Mouse (Mus musculus) cerebellum, postnatal 10 days (tissue): ENCODE results near the gene Rusc1.
A peak's percentile ranks its signal among the peaks of the same experiment; 100 is the strongest.
"Not testable (repeated sequence)": the region's sequence is repeated elsewhere in the genome, so short reads cannot be mapped to it uniquely, and the experiment has no call there.

Experiments used
- DNase-seq, 2 experiments: peaks; one replicate each; pipeline ENCODE4 v3.0.0; 2021; ENCODE audit warnings: mixed read lengths in 2 of 2

Gene Rusc1

DNA sequence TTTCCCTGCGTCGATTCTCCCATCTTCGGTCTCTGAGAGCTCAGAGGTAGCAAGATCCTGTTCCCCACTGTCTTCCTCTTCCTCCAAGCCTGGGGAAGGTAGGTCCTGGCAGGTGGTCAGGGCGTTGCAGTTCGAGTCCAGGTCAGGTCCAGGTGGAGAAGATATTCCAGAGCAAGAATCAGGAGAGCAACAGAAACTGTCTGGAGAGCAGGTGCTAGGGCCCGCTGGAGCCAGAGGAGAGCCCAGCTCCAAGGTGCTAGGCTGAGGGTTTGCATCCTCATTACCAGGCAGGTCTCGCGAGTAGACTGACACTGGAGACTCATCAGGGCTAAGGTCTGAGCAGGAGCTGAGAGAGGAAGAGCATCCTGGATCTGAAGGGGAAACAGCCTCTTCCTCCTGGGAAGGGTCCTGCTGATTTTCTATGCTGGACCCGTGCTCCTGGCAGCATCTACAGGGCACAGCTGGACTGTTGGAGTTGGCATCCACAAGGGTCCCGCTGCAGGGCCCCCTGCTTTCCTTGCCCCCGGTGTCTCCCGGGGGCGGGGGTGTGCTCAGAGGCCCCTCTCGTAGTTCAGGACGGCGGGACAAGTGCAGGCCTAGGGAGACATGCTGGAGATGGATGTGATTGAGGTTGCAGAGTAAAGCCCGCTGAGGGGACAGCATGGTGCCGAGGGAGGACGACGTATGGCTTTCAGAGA, 1.2 kb downstream of the Rusc1 start:
- DNase-seq, result peak; percentile 46 to 50

DNA sequence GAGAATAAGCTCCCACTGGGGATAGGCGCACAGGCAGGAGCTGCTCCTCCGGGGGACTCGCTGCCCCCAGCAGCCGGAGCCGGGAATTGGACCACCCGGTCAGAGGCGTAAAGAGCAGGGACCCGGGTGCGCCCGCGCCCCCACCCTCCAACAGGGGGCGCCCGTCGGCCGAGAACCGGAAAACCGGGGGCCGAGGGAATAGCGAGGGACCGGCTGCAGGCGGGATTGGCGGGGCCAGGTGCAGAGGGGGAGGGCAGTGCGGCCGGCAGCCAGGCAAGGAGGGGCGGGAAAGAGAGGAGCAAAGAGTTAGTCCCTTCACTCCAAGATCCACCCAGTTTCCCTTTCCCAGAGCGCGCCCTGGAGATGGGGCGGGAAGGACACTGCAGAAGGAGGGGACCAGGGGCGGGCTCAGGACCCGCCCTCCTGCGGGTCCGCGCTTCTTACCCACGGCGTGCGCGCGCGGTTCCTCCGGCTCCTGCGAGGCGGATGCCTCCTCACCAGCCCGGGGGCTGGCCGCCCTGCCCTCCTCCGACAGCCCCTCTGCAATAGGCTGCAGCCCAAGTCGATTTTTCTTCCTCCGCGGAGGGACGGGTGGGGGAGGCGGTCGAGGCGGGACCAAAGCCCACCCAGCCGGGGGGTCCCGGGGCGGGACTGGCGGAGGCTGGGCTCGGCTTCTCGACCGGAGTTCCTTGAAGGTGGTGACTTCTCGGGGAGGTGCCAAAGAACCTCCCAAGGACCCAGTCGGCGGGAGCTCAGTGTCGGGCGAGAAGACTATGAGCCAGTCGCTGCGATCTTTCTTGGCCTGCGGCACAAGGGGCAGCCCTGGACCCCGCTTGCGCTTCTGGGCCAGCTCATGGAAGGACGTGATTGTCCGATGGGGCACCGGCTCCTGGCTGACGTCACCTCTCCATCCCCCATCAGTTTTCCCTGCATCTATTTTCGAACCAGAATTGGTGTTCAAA, 2.1 kb downstream of the Rusc1 start:
- DNase-seq, result peak; percentile 92 to 93

DNA sequence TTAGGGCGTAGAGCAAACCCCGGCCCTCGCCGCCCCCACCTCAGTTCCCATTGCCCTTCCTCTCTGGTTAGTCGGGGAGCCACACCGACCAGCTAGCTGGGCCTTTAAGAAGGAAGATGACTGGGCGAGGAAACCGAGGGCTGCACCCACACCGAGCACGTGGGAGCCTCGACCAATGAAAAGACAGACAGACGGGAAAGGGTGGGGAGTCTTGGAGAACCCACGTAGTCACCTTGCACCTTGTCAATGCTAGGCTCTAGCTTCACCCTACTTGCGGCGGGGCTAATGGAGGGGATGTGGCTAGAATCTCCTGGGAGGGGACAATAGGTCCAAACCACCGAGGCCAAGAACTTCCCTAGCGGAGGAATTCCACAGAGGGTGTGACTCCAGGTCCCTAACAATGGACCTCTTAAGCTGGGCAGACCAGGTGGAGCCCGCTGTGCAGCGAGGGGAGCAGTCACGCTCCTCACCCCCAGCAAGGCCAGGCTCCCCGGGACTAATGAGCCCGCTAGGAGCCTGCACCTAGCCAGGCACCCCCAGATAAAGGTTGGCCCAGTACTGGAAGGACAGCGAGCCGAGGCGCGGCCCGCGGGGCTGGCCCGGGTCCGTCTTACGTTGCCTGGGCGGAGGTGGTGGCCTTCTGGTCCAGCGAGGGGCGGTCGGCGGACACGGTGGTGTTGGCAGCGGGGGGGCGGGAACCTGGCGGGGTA, 3.1 kb downstream of the Rusc1 start:
- DNase-seq, result peak; percentile 87 to 88

DNA sequence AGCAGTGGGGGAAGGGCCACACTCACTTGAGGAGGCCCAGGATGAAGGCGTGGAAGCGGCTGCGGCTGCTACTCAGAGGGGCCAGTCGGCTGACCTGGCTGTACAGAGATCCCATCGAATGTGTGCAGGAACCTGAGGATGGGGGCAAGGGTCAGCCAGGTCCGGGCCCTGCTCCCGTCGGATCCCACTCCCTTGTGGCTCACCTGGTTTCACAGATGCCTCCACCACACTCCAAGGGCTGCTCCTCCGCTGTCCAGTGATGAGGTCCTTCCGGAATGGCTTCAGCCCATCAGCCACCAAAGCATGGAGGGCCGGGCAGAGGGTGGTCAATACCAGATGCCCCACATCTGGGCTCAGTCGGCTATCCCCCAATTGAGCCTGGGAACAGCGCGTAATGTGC, 4.1 kb downstream of the Rusc1 start:
- peak in 1 of 2 experiments; percentile 16 for DNase-seq

DNA sequence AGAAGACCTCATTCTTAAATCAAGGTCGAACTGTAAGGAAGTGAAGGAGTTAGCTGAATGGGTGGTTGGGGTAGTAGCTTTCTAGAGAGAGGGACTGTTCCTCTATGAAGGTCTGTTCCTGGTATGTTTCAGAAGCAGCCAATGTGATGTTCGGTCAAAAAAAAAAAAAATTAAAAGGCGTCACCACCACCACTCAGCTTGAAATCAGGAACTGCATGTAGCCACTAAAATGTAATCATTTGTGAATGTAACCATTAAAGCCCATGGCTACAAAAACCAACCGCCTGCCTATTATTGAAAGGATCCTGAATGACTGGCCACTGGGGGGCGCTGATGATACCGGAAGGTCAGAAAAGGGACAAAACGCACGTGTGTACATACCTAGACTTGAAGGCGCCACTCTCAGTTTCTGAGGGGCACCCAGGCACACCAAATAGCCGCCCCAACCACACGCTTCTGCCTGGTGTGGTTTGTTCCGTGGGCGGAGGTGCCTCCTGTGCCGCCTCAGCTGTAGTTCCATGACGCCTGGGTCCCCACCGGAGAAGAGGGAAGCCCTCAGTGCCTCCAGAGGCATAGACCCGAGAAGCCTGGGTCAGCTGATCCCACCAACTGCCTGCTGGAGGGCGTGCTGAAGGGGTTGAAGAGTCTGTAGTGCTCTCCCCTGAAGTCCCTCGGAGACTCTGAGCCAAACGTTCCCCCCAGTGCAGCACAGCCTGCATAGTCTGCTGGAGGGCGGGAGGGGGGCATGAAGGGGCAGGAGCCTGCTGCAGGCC, 5.6 kb downstream of the Rusc1 start:
- peak; percentile 93 to 97 for DNase-seq

DNA sequence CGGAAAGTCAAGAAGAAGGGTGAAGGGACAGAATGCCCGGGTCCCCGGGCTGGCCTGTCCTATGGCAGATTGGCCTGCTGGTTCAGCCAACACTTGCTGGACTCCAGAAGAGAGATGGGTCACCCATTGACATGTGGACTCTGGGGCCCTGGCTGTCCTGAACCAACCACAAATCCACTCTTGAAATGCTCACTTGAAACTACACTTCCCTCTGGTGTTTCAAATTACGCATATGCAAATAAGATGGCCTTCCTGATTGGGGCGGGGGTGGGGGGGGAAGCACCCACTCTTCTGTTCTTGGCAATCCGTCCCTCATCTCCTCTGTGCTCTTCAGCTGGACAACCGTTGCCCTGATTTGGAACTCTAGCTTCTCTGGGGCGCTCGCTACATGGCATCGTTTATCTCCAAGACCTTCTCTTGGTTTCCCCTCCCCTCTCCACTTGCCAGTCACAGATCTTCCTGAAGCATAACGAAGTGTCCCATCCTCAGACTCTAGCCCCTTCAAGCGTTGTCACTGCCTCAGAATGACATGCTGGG, 8.4 kb downstream of the Rusc1 start:
- no peak for DNase-seq

DNA sequence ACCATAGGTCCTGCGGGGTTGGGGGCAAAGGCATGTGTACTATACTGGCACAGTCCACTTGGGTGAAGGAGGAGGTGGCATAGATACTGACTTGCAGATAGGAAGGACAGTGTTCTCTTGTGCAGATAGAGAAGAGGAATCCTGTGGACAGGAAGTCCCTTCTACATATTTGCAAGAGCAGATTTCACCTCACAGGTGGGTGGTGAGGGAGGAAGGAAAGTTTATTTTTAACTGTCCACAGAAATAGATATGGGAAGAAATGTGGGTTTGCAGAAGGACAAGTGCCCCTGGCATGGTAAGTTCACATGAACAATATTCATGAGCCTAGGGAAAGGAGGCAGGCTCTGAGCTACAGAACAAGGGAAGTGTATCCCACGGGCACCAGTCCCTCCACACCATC, 9.0 kb downstream of the Rusc1 start:
- DNase-seq, result no peak

DNA sequence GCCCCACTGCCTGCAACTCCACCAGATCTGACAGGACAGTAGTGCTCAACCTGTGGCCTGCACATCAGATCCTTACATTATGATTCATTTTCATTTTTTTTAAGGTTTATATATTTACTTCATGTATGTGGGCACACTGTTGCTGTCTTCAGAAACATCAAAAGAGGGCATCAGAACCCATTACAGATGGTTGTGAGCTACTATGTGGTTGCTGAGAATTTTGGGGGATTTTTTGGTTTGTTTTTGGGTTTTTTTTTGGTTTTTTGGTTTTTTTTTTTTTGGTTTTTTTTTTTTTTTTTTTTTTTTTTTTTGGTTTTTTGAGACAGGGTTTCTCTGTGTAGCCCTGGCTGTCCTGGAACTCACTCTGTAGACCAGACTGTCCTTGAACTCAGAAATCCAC, 10.8 kb downstream of the Rusc1 start:
- not testable (repeated sequence) for DNase-seq

DNA sequence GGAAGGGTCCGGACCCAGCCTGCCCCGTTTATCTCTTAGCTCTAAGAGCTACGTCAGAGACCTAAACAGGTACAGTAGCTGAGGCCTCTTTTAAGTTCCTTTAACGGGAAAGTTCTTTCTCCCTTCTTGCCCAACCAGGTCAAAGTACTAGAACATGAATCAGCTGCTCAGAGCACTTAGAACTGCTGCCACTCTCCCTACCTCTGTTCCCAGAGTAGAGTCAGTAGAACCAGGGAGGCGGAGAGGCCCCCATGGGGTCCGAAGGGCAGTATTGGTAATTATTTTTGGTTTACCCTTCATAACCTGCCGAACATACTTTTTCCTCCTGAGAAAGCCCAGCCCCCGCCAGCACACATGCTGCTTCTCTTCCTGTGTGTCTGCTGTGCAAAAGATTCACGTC, 15.7 kb downstream of the Rusc1 start:
- DNase-seq, result no peak

DNA sequence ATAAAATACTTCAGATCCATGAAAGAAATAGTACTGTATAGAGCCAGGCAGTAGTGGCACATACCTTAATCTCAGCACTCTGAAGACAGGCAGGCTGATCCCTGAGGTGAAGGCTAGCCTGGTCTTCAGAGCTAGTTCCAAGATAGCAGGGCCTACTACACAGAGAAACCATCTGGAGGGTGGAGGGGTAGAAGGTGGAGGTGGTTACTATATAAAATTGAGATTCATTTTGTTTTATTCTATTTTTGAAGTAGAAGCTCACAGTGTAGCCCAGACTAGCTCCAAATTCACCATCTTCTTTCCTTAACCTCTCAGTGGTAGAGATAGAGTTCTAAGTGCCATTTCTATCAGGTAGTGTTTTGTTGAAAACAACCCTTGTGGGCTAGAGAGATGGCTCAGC, 25.8 kb downstream of the Rusc1 start:
- no peak for DNase-seq

DNA sequence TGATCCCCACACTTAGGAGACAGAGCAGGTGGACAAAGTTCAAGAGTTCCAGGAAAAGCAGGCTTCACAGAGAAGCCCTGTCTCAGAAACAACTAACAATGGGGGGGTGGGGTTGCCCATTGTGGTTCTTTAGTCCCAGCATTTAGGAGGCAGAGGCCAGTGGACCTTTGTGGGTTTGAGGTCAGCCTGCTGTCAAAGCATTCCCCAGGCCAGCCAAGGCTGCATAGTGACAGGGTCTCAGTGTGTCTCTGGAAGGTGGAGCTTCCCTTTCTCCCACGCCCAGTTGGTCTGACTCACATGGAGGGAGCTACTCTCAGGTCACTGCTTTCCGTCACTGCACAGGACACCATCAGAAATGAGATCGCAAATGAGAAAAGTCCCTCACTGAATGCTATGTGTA, 31.4 kb downstream of the Rusc1 start:
- DNase-seq, result no peak

DNA sequence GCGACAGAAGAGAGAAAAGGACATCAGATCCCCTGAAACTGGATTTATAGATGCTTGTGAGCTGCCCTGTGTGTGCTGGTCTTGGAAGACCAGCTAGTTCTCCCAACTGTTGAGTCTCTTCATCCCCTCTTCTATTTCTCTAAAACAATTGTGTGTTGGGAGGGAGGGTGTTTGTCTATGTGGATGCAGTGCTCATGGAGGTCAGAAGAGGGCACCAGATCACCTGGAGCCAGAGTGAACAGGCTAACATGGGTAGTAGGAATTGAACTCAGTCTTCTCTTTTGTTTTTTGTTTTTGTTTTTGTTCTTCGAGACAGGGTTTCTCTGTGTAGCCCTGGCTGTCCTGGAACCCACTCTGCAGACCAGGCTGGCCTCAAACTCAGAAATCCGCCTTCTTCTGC, 34.3 kb downstream of the Rusc1 start:
- DNase-seq, result peak; percentile 50 to 60

DNA sequence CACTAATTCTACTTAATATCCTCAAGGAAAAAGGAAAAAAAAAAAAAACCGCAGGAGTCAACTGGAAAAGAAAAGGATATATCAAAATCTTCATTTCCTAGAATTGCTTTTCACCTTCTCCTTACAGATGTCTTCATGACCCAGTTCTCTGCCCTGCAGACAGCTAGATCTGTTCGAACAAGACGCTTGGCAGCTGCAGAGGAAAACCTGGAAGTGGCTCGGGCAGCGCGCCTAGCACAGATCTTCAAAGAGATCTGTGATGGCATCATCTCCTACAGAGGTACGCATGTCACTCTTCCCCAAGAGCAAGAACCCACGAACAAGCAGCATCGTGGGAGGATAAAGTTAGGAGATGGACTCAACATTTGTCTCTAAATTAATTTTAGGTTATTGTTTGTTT, 34.8 kb downstream of the Rusc1 start:
- DNase-seq, result no peak

DNA sequence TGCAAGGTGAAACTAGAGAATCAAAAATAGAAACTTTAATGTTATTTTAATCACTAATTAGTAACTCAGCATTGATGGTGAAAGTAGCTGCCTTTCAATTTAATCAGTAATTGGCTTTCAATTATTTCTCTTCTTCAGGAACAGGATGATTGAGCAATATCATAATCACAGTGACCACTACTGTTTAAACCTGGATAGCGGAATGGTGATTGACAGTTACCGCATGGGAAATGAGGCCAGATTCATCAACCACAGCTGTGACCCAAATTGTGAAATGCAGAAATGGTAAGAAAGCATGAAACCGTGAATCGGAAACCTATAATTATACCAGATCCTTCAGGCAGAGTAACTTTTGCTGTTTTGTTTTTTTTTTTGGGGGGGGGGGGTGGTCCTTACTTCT, 49.8 kb downstream of the Rusc1 start:
- no peak for DNase-seq
